Mouse (Mus musculus): Measurements from ENCODE around the gene Trp53i11.

Gene Trp53i11

DNA sequence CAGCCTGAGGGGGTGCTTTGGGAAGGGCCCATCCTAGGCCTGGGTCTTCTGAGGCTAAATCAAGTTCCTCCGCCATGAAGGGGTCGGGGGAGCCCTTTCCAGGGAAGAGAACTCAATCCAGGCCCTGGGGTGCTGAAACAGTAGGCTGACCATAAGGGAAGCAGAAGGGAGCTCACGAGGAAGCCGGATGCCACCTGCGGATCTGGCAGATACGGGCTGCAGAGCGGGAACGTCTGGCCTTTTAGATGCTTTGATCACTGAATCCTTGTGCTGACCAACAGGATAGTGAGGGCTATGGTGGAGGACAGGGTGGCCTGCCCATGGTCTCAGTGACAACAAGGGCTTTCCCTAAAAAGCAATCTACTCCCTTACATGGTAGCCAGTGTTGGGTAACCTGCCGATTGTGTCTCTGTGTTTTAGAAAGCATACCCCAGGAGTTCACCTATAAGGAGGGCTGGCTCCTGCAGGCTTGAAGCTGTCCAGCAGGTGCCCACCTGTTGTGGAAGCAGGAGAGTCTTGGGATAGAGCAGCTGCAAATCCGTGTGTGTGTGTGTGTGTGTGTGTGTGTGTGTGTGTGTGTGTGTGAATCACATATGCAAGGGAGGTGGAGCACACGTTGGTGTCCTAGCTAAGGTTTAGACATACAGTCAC, 56.2 kb downstream of the Trp53i11 start:
- no peak for DNase-seq

DNA sequence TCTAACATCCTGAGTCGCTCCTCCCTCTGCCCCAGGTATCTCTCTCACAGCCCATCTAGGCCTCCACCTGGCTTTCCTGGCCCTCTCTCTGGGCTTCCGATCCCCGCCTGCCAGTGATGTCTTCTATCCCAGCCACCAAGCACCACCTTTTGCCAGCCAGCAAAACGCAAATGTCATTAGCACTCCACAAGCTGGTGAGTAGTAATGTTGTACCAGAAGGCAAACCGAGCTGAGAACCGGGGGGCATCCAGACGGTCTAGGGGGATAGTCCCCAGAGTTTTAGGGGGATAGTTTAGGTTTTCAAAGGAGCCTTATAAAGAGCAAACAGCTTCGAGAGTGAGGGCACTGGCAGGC, 56.7 kb downstream of the Trp53i11 start:
- DNase-seq, result no peak

DNA sequence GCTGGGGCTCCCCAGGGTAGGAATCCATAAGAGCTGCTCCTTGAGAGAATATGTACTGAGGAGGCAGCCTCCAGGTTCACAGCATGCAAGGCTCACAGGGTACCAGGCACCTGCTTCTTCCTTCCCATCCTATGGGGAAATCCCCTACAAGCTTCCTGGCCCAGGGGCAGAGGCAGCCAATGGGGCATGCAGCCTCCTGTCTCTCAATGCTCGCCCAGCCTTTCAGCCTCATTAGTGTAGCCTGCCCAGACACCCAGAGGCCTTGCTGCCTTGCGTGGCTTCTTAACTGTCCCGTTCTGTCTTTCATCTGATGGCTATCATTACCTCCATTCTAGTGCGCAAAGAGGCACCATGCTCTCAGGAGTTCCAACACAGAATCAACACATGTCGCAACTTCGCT, 61.7 kb downstream of the Trp53i11 start:
- DNase-seq, result no peak

DNA sequence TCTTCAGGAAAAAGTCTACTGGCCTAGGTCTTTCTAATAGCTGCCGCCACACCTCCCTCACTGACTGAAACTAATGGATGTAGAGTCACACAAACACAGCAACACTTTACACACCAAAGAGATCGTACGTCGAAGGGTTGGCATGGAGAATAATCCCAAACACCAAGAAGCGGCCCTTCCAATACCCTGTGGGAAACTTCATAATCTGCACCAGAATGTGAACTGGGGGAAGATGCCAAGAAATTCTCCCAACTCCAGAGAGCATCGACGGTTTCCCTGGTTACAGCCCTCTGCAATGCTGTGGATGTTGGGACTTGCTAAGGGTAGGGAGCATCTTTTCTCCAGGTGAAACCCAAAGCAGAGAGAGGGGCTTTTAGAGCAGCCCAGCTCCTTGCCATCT, 63.3 kb downstream of the Trp53i11 start:
- no peak for DNase-seq

Measured in thymus, postnatal 25 days (tissue).